Mouse (Mus musculus): Measurements from ENCODE around the gene H2-T23.
"Not testable (repeated sequence)": the region's sequence is repeated elsewhere in the genome, so short reads cannot be mapped to it uniquely, and the experiment has no call there.

The H2-T23 gene

DNA sequence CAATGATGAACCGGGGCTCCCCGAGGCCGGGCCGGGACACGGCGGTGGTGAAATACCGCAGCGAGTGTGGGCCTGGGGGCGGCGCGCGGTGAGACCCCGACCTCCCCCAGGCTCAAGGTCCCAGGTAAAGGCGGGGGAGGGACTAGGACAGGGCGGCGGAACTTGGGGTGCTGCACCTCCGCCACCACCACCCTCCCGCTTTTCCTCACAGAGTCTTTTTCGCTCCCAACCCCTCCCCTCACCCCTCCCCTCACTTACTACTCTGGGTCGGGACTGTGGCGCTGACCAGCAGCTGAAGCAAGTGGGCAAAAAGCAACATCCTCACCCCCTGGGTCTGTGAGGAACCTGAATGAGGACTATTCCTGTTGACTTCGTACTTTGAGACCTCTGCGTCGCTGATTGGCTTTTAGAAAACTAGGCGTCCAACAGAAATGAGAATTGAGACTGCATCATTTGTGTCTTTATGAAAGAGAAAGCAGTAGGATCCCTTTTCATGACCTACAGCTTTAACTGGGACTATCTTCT is at the start of gene H2-T23:
TSS of gene H2-T23 (minus strand) at position 505 of the 525 bp plus-strand sequence.
- peak; percentile 75 to 86 for DNase-seq (ENCODE audit: low spot score in 2 of 2)

GRCm38 (mm10) chr17:36081901-36082300 is 49.2 kb upstream of the H2-T23 start:
- DNase-seq (ENCODE audit: low spot score in 2 of 2) = not testable (repeated sequence)

- DNase-seq (ENCODE audit: low spot score in 2 of 2) = peak; percentile 60 to 74
Measured at GRCm38 (mm10) chr17:36060829-36061228, 28.2 kb upstream of the H2-T23 start.

DNA sequence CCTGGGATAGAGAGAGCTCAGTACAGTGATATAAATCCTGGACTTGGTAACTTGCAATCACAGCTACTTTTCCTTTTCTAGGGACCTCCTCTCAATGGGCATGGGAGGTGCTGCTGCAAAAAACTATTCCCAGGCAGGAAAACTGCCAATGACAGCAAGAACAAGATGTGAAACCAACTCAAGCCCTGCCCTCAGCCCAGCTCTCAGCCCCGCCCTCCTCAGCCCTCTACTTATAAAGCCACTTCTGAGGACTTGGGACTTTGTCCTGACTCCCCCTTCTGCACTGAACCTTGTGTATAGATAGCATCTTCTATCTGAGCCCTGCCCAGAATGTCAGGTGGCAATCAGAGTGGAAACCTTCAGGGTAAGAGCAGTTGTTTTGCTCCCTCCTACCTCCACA is 25.7 kb upstream of the H2-T23 start, which contains the start of gene Gm11127:
TSS of gene Gm11127 (minus strand) at position 10 of the 400 bp plus-strand sequence.
- DNase-seq (ENCODE audit: low spot score in 2 of 2) = not testable (repeated sequence)

- DNase-seq (ENCODE audit: low spot score in 2 of 2) = not testable (repeated sequence)
Measured at GRCm38 (mm10) chr17:36057927-36058326, 25.3 kb upstream of the H2-T23 start.

- DNase-seq (ENCODE audit: low spot score in 2 of 2) = peak in 1 of 2 experiments; percentile 20
Measured at GRCm38 (mm10) chr17:36043286-36043685, 10.6 kb upstream of the H2-T23 start.

DNA sequence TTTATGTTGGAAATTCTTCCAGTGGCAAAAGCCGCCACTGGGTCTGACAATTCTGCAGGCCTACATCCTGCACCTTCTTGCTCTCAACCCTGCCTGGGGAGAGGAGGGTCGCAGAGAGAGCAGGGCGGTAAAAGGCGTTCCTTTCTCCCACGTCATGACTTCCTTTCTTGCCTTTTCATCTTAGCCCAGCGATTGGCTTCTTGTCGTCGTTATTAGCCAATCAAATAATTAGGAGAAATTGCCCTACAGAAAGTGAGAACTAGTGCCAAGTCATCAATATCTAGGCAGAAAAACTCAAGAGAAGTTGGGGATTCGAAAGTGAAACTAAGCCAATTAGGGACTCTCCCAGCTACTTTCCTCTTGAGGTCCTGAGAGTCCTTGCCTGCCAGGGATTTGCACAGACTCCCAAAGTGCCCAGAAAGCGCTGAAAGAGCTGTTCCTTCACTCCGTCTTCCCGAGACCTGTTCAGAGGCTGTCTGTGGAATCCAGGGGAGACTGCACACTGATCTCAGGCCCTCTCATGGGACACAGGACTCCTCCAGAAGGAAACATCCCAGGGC is 10.0 kb upstream of the H2-T23 start, which contains the start of the genes H2-T22 and Gm6034:
TSS of gene H2-T22 (minus strand) at position 138 of the 560 bp plus-strand sequence.
TSS of gene Gm6034 (plus strand) at position 352 of the 560 bp plus-strand sequence.
- DNase-seq (ENCODE audit: low spot score in 2 of 2) = peak; percentile 92 to 98

GRCm38 (mm10) chr17:36042055-36042454 is 9.4 kb upstream of the H2-T23 start:
- DNase-seq (ENCODE audit: low spot score in 2 of 2) = peak; percentile 29 to 51

DNA sequence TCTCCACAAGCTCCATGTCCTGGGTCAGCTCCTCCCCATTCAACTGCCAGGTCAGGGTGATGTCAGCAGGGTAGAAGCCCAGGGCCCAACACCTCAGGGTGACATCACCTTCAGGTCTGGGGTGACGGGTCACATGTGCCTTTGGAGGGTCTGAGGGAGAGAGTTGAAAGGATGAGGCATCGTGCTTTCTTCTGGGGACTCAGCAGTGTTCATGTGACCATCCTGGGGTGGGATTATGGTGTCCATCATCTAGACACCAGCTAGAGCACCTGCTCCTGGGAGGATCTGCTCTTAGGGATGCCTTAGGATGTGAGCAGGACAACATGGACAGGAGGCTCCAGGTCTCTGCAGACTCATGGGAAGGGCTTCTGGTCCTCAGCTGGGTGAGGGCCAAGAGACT is 7.9 kb upstream of the H2-T23 start:
- DNase-seq (ENCODE audit: low spot score in 2 of 2) = not testable (repeated sequence)

- not testable (repeated sequence) for DNase-seq (ENCODE audit: low spot score in 2 of 2)
Measured at GRCm38 (mm10) chr17:36036126-36036525, 3.5 kb upstream of the H2-T23 start.

DNA sequence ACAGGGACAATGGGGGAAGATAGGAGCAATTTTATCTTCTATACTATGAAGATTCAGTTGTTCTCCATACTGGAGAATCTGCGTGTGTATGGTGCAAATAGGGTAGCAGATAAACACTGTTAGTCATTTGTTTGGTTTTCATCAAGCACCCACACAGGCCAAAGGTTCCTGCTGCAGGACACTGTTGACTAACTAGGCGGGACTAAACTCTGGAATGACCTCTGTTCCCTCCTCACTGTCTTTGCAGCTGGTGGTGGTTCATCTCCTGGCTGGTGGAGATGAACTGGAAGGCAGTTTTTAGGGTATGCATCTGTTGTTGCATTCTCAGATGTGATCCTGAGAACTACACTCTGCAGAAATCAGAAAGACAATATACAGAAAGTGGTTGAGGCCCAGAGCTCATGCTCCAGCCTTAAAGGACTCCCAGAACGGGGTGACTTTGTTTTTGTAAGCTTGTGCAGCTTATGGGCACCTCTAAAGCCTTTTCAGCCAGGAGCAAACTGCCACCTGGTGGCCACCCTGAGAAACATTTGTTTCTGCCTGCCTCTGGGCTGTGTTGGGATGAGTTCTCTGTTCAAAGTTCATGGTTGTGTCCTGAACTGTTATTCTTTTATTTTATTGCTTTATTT is 2.5 kb upstream of the H2-T23 start:
- DNase-seq (ENCODE audit: low spot score in 2 of 2) = peak; percentile 57 to 70

DNA sequence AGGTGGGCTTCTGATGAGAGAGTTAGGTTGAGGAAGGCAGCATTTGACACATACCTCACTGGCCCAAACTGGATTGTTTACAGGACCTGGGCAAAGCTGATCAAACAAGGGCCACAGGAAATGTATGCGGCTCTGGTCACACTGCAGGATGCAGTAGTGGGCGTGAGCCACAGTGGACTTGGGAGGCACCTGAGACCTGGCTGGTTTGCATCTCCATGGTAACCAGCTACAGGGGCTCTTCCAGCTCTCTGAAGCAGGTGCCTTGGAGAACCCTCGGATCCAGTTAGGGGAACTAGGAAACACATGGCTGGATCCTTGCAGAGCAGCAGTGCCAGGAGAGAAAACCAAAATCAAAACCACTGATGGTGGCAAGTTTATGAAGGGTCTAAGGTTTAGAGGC is 1.9 kb upstream of the H2-T23 start:
- not testable (repeated sequence) for DNase-seq (ENCODE audit: low spot score in 2 of 2)

- DNase-seq (ENCODE audit: low spot score in 2 of 2) = peak; percentile 71 to 76
Measured at GRCm38 (mm10) chr17:36031583-36032331, 898 bp downstream of the H2-T23 start.

GRCm38 (mm10) chr17:36030703-36031582 is 1.7 kb downstream of the H2-T23 start:
- DNase-seq (ENCODE audit: low spot score in 2 of 2) = not testable (repeated sequence)

- DNase-seq (ENCODE audit: low spot score in 2 of 2) = not testable (repeated sequence)
Measured at GRCm38 (mm10) chr17:36030046-36030702, 2.5 kb downstream of the H2-T23 start.

DNA sequence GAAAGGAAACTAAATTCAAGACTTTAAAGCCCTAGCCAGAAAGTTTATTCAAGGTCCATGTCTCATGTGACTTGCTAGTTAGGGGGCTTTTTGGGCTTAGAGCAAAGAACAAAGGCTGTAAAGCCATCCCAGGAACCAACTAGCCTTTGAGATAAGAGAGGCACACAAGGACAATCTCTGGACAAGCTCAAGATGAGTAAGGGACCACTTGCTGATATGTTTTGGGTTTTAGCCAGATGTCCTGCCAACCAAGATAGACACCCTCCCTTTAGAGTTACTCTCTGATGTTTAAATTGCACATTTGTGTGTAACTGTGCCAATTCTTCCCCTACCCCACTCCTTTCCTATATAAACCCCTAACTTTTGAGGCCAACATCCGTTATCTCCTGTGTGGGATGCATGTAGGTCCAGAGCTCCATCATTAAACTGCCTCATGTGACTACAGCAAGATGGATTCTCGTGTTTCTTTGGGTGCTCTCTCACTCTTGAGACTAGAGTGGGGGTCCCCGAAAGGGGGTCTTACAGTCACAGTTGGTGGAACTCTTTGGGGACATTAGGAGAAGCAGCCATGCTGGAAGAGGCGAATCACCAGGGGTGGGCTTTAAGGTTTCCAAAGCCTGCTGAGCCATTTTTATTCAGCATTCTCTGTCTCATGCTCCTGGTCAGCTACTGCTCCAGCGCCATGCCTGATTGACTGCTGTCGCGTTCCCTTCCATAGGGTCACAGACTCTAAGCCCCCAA is 3.6 kb downstream of the H2-T23 start:
- DNase-seq (ENCODE audit: low spot score in 2 of 2) = no peak

DNA sequence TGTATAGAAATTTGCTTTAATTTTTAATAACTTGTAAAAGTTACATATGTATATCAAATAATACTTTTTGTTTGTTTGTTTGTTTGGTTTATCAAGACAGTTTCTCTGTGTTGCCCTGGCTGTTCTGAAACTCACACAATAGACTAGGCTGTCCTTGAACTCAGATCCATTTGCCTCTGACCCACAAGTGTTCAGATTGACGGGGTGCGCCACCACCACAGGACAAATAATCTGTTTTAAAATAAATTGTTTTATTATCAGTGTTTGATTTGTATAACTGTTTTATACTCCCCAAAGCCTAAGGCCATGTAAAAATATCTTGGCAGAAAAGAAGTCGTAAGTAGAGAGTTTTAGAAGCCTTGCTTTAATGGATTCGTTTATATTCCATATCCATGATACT is 5.0 kb downstream of the H2-T23 start:
- no peak for DNase-seq (ENCODE audit: low spot score in 2 of 2)

GRCm38 (mm10) chr17:36025901-36026300 is 6.8 kb downstream of the H2-T23 start:
- DNase-seq (ENCODE audit: low spot score in 2 of 2) = no peak

GRCm38 (mm10) chr17:36025197-36025596 is 7.5 kb downstream of the H2-T23 start:
- DNase-seq (ENCODE audit: low spot score in 2 of 2) = no peak

Data from heart, adult 9 months (tissue).